18 mouse cellular contexts compared by ENCODE assay signal in genomic region chr15:25335277-25335676, GRCm38 (mm10).
"Had no signal": no experiment of that assay in that cellular context is flagged by ENCODE, and none has a peak within 500 bp of the region (broad histone marks: within the 10 kb centered on the region; RNA-seq: fewer than 3 reads in every experiment).

No protein-coding gene starts in this region.

- H3K9ac ChIP-seq: lung, embryonic 14.5 days; midbrain, embryonic 12.5 days; neural tube, embryonic 13.5 days; neural tube, embryonic 15.5 days; stomach, embryonic 15.5 days had no signal

- H3K9me3 ChIP-seq: midbrain, embryonic 10.5 days; midbrain, embryonic 12.5 days; neural tube, embryonic 13.5 days; neural tube, embryonic 15.5 days; stomach, embryonic 15.5 days had no signal

- ATAC-seq: midbrain, embryonic 16.5 days had no signal

- H3K4me1 ChIP-seq: neural tube, embryonic 15.5 days; stomach, embryonic 15.5 days had no signal

- H3K36me3 ChIP-seq: midbrain, embryonic 10.5 days; midbrain, embryonic 12.5 days; neural tube, embryonic 13.5 days; neural tube, embryonic 15.5 days; stomach, embryonic 15.5 days had no signal

- H3K4me3 ChIP-seq: midbrain, embryonic 10.5 days; midbrain, embryonic 12.5 days; myocyte; neural tube, embryonic 13.5 days; neural tube, embryonic 15.5 days; stomach, embryonic 15.5 days had no signal

- H3K27ac ChIP-seq: midbrain, embryonic 10.5 days; midbrain, embryonic 12.5 days; neural tube, embryonic 13.5 days; neural tube, embryonic 15.5 days; stomach, embryonic 15.5 days; stomach, postnatal 0 days had no signal

- DNase-seq: lung, adult 18-20 months; lung, embryonic 14.5 days; lung, postnatal 10 days; lung, postnatal 4 days; midbrain, embryonic 14.5 days; retina, postnatal 1 day; right cerebral cortex, adult 18-20 months; thymus, adult 2 months; thymus, postnatal 25 days; thymus, postnatal 4 days had no signal

- H3K27me3 ChIP-seq: midbrain, embryonic 12.5 days; neural tube, embryonic 13.5 days; neural tube, embryonic 15.5 days; stomach, embryonic 15.5 days had no signal

- H3K4me2 ChIP-seq: lung, embryonic 14.5 days; midbrain, embryonic 12.5 days; neural tube, embryonic 13.5 days; neural tube, embryonic 15.5 days; stomach, embryonic 15.5 days had no signal
